18 mouse cellular contexts compared by ENCODE assay signal in the genomic region with DNA sequence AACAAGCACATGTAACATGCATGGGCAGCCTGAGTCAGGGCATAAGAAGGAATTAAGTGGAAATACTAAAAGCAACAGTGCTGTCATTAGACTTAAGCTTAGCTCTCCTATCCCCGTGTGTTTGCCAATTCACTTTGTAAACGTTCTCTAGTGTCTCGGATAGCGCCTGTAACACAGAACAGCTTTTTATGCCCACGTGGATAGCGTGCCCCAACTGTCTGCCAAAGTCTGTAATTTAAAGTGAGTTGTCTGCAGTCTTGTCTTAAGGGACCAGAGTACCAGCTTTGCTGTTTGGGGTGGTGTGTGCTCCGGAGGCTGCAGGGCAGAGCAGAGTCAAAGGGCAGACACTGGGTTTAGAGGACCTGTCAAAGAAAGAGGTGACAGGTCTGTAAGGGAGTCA.
"Had no signal": no experiment of that assay in that cellular context is flagged by ENCODE, and none has a peak within 500 bp of the region (broad histone marks: within the 10 kb centered on the region; RNA-seq: fewer than 3 reads in every experiment).

No protein-coding gene starts in this region.

- H3K36me3 ChIP-seq: kidney, embryonic 15.5 days; limb, embryonic 15.5 days; liver, embryonic 12.5 days; midbrain, embryonic 10.5 days; neural tube, embryonic 12.5 days had no signal

- H3K9ac ChIP-seq: kidney, embryonic 15.5 days; limb, embryonic 15.5 days; liver, embryonic 12.5 days; lung, embryonic 14.5 days; neural tube, embryonic 12.5 days had no signal

- H3K9me3 ChIP-seq: kidney, embryonic 15.5 days; limb, embryonic 15.5 days; liver, embryonic 12.5 days; midbrain, embryonic 10.5 days; neural tube, embryonic 12.5 days had no signal

- ATAC-seq: intestine, embryonic 16.5 days; liver, embryonic 12.5 days had no signal

- H3K4me1 ChIP-seq: limb, embryonic 15.5 days; liver, embryonic 12.5 days; neural tube, embryonic 12.5 days had no signal

- DNase-seq: kidney, adult 2 months; kidney, postnatal 14 days; lung, embryonic 14.5 days; lung, postnatal 10 days; lung, postnatal 4 days; midbrain, embryonic 14.5 days; retina, postnatal 1 day; spleen, adult 18-20 months; thymus, adult 18-20 months; thymus, postnatal 25 days had no signal

- H3K4me3 ChIP-seq: kidney, embryonic 15.5 days; left cerebral cortex, adult 2 months; limb, embryonic 15.5 days; liver, embryonic 12.5 days; midbrain, embryonic 10.5 days; myocyte; neural tube, embryonic 12.5 days had no signal

- H3K27ac ChIP-seq: kidney, embryonic 15.5 days; left cerebral cortex, adult 2 months; limb, embryonic 15.5 days; liver, embryonic 12.5 days; midbrain, embryonic 10.5 days; neural tube, embryonic 12.5 days had no signal

- H3K4me2 ChIP-seq: kidney, embryonic 15.5 days; limb, embryonic 15.5 days; liver, embryonic 12.5 days; lung, embryonic 14.5 days; neural tube, embryonic 12.5 days had no signal

- H3K27me3 ChIP-seq: kidney, embryonic 15.5 days; limb, embryonic 15.5 days; liver, embryonic 12.5 days; neural tube, embryonic 12.5 days had no signal
